Mouse (Mus musculus): Measurements from ENCODE around the gene Fth1. TPM values are rescaled to one million over a fixed set of nuclear protein-coding genes. Genes with fewer than 3 reads are reported as not detected.

Gene Fth1
- total RNA-seq, 2 experiments from 2014 or later, result 2,502 to 2,541 TPM

- no peak for ATAC-seq (replicated peaks; ENCODE audit: low FRiP score, poor library complexity, severe bottlenecking)
Observed at GRCm38 (mm10) chr19:9987593-9987992, 7.2 kb downstream of the Fth1 start.

- ATAC-seq (replicated peaks; ENCODE audit: low FRiP score, poor library complexity, severe bottlenecking), result peak; percentile 69; the same call in 1 of the 2 replicates
Observed at GRCm38 (mm10) chr19:9989171-9989883, 8.9 kb downstream of the Fth1 start.

GRCm38 (mm10) chr19:9989884-9990256, 9.5 kb downstream of the Fth1 start:
- no peak for ATAC-seq (replicated peaks; ENCODE audit: low FRiP score, poor library complexity, severe bottlenecking)

- ATAC-seq (replicated peaks; ENCODE audit: low FRiP score, poor library complexity, severe bottlenecking), result peak; percentile 83
Observed at GRCm38 (mm10) chr19:9991304-9991703, 10.9 kb downstream of the Fth1 start.

- ATAC-seq (replicated peaks; ENCODE audit: low FRiP score, poor library complexity, severe bottlenecking), result no peak
Observed at GRCm38 (mm10) chr19:9992011-9992958, 11.9 kb downstream of the Fth1 start.

- peak; percentile 59 for ATAC-seq (replicated peaks; ENCODE audit: low FRiP score, poor library complexity, severe bottlenecking)
Observed at GRCm38 (mm10) chr19:9993036-9993656, 12.7 kb downstream of the Fth1 start.

- ATAC-seq (replicated peaks; ENCODE audit: low FRiP score, poor library complexity, severe bottlenecking), result no peak
Observed at GRCm38 (mm10) chr19:9997204-9998062, 17.0 kb downstream of the Fth1 start.

- no peak for ATAC-seq (replicated peaks; ENCODE audit: low FRiP score, poor library complexity, severe bottlenecking)
Observed at GRCm38 (mm10) chr19:9998063-9998416, 17.6 kb downstream of the Fth1 start.

GRCm38 (mm10) chr19:9998736-9999486, 18.5 kb downstream of the Fth1 start:
- no peak for ATAC-seq (replicated peaks; ENCODE audit: low FRiP score, poor library complexity, severe bottlenecking)

- peak; percentile 90 for ATAC-seq (replicated peaks; ENCODE audit: low FRiP score, poor library complexity, severe bottlenecking)
Observed at GRCm38 (mm10) chr19:10000330-10000729, 19.9 kb downstream of the Fth1 start.

- no peak for ATAC-seq (replicated peaks; ENCODE audit: low FRiP score, poor library complexity, severe bottlenecking)
Observed at GRCm38 (mm10) chr19:10001206-10001969, 21.0 kb downstream of the Fth1 start, which contains the start of the genes Best1 and Rab3il1. Gene Best1 (minus strand): TSS chr19:10001633. Gene Rab3il1 (plus strand): TSS chr19:10001669.

- ATAC-seq (replicated peaks; ENCODE audit: low FRiP score, poor library complexity, severe bottlenecking), result no peak
Observed at GRCm38 (mm10) chr19:10003696-10004095, 23.3 kb downstream of the Fth1 start.

- ATAC-seq (replicated peaks; ENCODE audit: low FRiP score, poor library complexity, severe bottlenecking), result no peak
Observed at GRCm38 (mm10) chr19:10011408-10011807, 31.0 kb downstream of the Fth1 start.

- ATAC-seq (replicated peaks; ENCODE audit: low FRiP score, poor library complexity, severe bottlenecking), result no peak
Observed at GRCm38 (mm10) chr19:10012827-10013278, 32.5 kb downstream of the Fth1 start.

GRCm38 (mm10) chr19:10013348-10013747, 33.0 kb downstream of the Fth1 start:
- no peak for ATAC-seq (replicated peaks; ENCODE audit: low FRiP score, poor library complexity, severe bottlenecking)

- ATAC-seq (replicated peaks; ENCODE audit: low FRiP score, poor library complexity, severe bottlenecking), result peak; percentile 44
Observed at GRCm38 (mm10) chr19:10013913-10014312, 33.5 kb downstream of the Fth1 start.

- ATAC-seq (replicated peaks; ENCODE audit: low FRiP score, poor library complexity, severe bottlenecking), result peak; percentile 78
Observed at GRCm38 (mm10) chr19:10014824-10015223, 34.4 kb downstream of the Fth1 start.

- ATAC-seq (replicated peaks; ENCODE audit: low FRiP score, poor library complexity, severe bottlenecking), result no peak
Observed at GRCm38 (mm10) chr19:10015442-10015841, 35.0 kb downstream of the Fth1 start.

Measured in erythroid progenitor cell, adult 5-6 weeks (primary cell).